Mouse (Mus musculus): ENCODE results near the gene Sf3b1. TPM values are rescaled to one million over a fixed set of nuclear protein-coding genes. Genes with fewer than 3 reads are reported as not detected.

Sf3b1 gene
- total RNA-seq (2023) = 500 TPM

GRCm38 (mm10) chr1:55027253-55027801 is at the start of gene Sf3b1:
Sf3b1 (minus strand) TSS chr1:55027481.

GRCm38 (mm10) chr1:55052355-55052953 is 25.2 kb upstream of the Sf3b1 start, which contains the start of gene Coq10b:
Coq10b (plus strand) TSS chr1:55052770.

Other genes with a start within 250 kb of the Sf3b1 start
- gene Ankrd44, start 101.1 kb downstream of the Sf3b1 start, total RNA-seq (2023) = 545 TPM
- 86.7 TPM for gene Coq10b, start 25.3 kb upstream of the Sf3b1 start, total RNA-seq (2023)
- 180 TPM for gene Hspe1, start 60.7 kb upstream of the Sf3b1 start, total RNA-seq (2023)
- 117 TPM for gene Hspd1, start 60.8 kb upstream of the Sf3b1 start, total RNA-seq (2023)
- gene Mob4, start 103.8 kb upstream of the Sf3b1 start, total RNA-seq (2023) = 78.5 TPM
- gene Rftn2, start 199.3 kb upstream of the Sf3b1 start, total RNA-seq (2023) = 2.6 TPM
- 7.7 TPM for gene Mars2, start 209.7 kb upstream of the Sf3b1 start, total RNA-seq (2023)